Mouse (Mus musculus) forebrain, embryonic 12.5 days (tissue): Measurements from ENCODE around the gene Pfkfb1. TPM values are rescaled to one million over a fixed set of nuclear protein-coding genes. Genes with fewer than 3 reads are reported as not detected.

Source experiments
- microRNA-seq: library from miRNA; unstranded; fragments of <30 nt; microRNA quantifications from one replicate; pipeline ENCODE4, GENCODE M21; 2017
- polyA plus RNA-seq: library from polyadenylated mRNA; unstranded; fragments of >200 nt; fragmentation: Nextera tagmentation; extraction: Ambion mirVana; gene quantifications from 2 replicates; pipeline ENCODE4 v1.2.1, GENCODE M21; 2016

Pfkfb1 gene
- polyA plus RNA-seq, 1 experiment from 2014 or later = 5.7 TPM

Small RNA genes within 50 kb of the gene (microRNA-seq; reads per million reads assigned to microRNA genes)
- not detected for gene Mir3620

Other genes with a start within 250 kb of the Pfkfb1 start
- 44.0 and 44.3 TPM in 2 replicates for gene Tmem29, start 129.1 kb upstream of the Pfkfb1 start, polyA plus RNA-seq
- gene Alas2, start 40.9 kb upstream of the Pfkfb1 start, polyA plus RNA-seq = 27.0 and 38.5 TPM in 2 replicates
- 23.8 and 25.5 TPM in 2 replicates for gene Apex2, start 1.6 kb downstream of the Pfkfb1 start, polyA plus RNA-seq
- 54.2 and 62.9 TPM in 2 replicates for gene Tro, start 69.4 kb downstream of the Pfkfb1 start, polyA plus RNA-seq
- 257 and 277 TPM in 2 replicates for gene Maged2, start 226.1 kb downstream of the Pfkfb1 start, polyA plus RNA-seq